Mouse (Mus musculus) heart, adult 2 months (tissue): ENCODE results near the gene Gmds. TPM values are rescaled to one million over a fixed set of nuclear protein-coding genes. Genes with fewer than 3 reads are reported as not detected.

Source experiments
- DNase-seq, 2 experiments: peaks; one replicate each; pipeline ENCODE4 v3.0.0; 2021
- H3K27ac ChIP-seq: fragments of 200-600 bp; 2 replicates; pipeline ENCODE4 v1.8.1; 2022
- H3K27me3 ChIP-seq: fragments of 200-500 bp; 2 replicates; pipeline ENCODE4 v1.6.1; 2012; ENCODE audit warnings: mild to moderate bottlenecking, low read length, inconsistent platforms, mixed read lengths; ENCODE audit not compliant: control insufficient read depth, insufficient read depth
- H3K36me3 ChIP-seq: fragments of 200-500 bp; 2 replicates; pipeline ENCODE4 v1.6.1; 2012; ENCODE audit warnings: low read length, inconsistent platforms; ENCODE audit not compliant: control insufficient read depth, insufficient read depth
- H3K4me1 ChIP-seq: fragments of 200-500 bp; 2 replicates; pipeline ENCODE4 v1.6.1; 2011; ENCODE audit warnings: low read length; ENCODE audit not compliant: control insufficient read depth, insufficient read depth
- H3K4me3 ChIP-seq: fragments of 200-600 bp; 2 replicates; pipeline ENCODE4 v1.8.1; 2022
- H3K79me2 ChIP-seq: fragments of 200-500 bp; replicated peaks from 2 replicates; pipeline ENCODE4 v1.6.1; 2012; ENCODE audit warnings: mild to moderate bottlenecking, inconsistent platforms, low read length, moderate library complexity, mixed read lengths; ENCODE audit not compliant: control insufficient read depth, insufficient read depth
- H3K9ac ChIP-seq: fragments of 200-500 bp; 2 replicates; pipeline ENCODE4 v1.6.1; 2012; ENCODE audit warnings: low read depth, mild to moderate bottlenecking, control low read depth, inconsistent platforms, low read length, mixed read lengths
- CTCF ChIP-seq: fragments of 200-600 bp; IDR thresholded peaks from 2 replicates; pipeline ENCODE4 v1.8.1; 2022; ENCODE audit warnings: antibody characterized with exemption, mild to moderate bottlenecking, moderate library complexity
- EP300 ChIP-seq: fragments of 200-500 bp; IDR thresholded peaks from 2 replicates; pipeline ENCODE4 v1.6.1; 2011; ENCODE audit warnings: low read depth, low read length, control low read depth; ENCODE audit not compliant: insufficient read depth
- POLR2A ChIP-seq: fragments of 200-500 bp; IDR thresholded peaks from 2 replicates; pipeline ENCODE4 v1.6.1; 2011; ENCODE audit warnings: mild to moderate bottlenecking, low read depth, low read length, control low read depth; ENCODE audit not compliant: insufficient read depth
- WGBS: fragments of 180-500 bp; shearing (Covaris S2); methylation state at CpG from one replicate; pipeline ENCODE4 v1.1.7; 2018; 5-methylcytosine and 5-hydroxymethylcytosine counted together
- intact Hi-C: fragments of 180-260 bp; cut with DNase I; formaldehyde crosslinking; loops from one replicate; pipeline ENCODE4 v1.15.1; 2025
- polyA plus RNA-seq: library from polyadenylated mRNA; depleted of rRNA; stranded (reverse); fragments of >200 nt; gene quantifications from 2 replicates; pipeline ENCODE4 v1.2.3, GENCODE M21; 2012
- total RNA-seq, 2 experiments: library from RNA; stranded (reverse); gene quantifications; 2 replicates each; pipeline ENCODE4 v1.2.3; 2021

Gene Gmds
- total and polyA plus RNA-seq, 3 experiments = 4.2 to 6.0 (median 5.2) TPM

GRCm38 (mm10) chr13:31811542-31812021 lies 527.0 kb downstream of the Gmds start:
- no peaks in the 10 kb centered on the region for H3K4me1 ChIP-seq
- H3K27ac ChIP-seq = peak overlapping the region; percentile 65
- peak overlapping the region; percentile 79 for H3K9ac ChIP-seq
- TF ChIP-seq EP300 (no peak), POLR2A (no peak), CTCF (no peak)
- H3K27me3 ChIP-seq = peaks cover 18% of the 10 kb centered on the region
- DNase-seq = peak in 1 of 2 experiments; percentile 58
- H3K36me3 ChIP-seq = no peaks in the 10 kb centered on the region
- H3K79me2 ChIP-seq = no peaks in the 10 kb centered on the region; the same call in 1 of the 2 replicates
- peak overlapping the region; percentile 36 for H3K4me3 ChIP-seq
- intact Hi-C loops = no loop called here
- 32% methylated on average over 44 of the region's 44 CpGs for WGBS

DNA sequence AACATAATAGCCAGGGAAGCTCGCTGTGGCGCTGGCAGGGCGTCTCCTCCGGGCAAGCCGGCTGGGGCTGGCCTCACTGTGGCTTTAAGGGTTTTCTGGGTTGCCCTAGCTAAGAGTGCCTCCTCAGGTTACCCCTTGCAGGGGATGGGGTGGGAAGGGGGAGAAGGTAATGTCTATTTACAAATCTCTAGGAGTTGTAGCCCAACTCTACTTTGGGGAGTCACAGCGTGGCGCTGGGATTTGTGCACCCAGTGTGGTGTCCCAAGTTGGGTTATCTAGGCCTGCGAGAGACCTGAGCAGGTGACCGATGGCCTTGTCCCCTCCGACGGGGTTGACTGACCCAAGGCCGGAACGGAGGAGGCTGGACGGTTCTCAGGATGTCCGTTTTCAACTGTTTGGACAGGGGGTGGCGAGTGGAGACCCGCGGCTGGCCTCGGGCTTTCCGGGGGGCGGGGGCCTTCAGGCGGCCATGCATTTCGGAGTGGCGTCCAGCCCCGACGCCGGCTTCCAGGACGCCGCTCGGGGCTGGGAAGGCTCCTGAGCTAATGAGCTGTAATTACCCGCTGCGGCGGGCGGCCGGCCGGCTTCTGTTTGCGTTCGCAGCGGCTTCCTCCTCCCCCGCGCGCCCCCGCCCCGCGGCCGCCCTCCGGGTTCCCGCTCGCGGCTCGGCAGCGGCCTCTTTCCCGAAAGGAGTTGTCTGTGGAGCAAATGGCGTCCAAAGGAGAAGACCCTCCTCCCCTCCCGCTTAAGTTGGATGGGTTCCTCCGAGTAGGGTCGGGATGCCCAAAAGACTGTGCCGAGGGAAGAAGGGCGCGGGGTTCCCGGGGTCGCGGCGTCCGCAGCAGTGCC lies 527.6 kb downstream of the Gmds start:
- Histone ChIP-seq H3K27ac (peak overlapping the region; percentile 65), H3K36me3 (no peaks in the 10 kb centered on the region), H3K27me3 (peaks cover 18% of the 10 kb centered on the region), H3K4me3 (peak overlapping the region; percentile 36), H3K79me2 (no peaks in the 10 kb centered on the region; the same call in 1 of the 2 replicates), H3K9ac (peak overlapping the region; percentile 79), H3K4me1 (peaks cover 2% of the 10 kb centered on the region; the same call in 1 of the 2 replicates)
- peak; percentile 39 to 62 for DNase-seq
- intact Hi-C loops = no loop called here
- TF ChIP-seq EP300 = no peak
- no peak for TF ChIP-seq CTCF
- TF ChIP-seq POLR2A = no peak
- WGBS = 4% methylated on average over 64 of the region's 65 CpGs

DNA sequence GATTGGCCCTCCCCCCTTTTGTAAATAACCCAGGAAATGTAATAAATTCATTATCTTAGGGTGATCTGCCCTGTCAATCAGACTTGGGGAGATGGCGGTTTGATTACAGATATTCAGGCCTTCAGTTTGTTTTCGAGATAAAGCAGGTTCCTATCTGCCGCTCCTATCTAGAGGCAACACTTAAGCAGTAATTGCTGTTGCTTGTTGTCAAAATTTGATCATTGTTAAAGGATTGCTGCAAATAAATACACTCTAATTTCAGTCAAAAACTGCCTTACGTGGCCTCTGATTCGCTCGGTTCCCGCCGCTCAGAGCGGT lies 528.2 kb downstream of the Gmds start:
- Histone ChIP-seq H3K79me2 (no peaks in the 10 kb centered on the region; the same call in 1 of the 2 replicates), H3K36me3 (no peaks in the 10 kb centered on the region), H3K27me3 (peaks cover 18% of the 10 kb centered on the region), H3K4me1 (peaks cover 2% of the 10 kb centered on the region; the same call in 1 of the 2 replicates), H3K27ac (peak overlapping the region; percentile 65), H3K9ac (peak overlapping the region; percentile 79), H3K4me3 (peak overlapping the region; percentile 36)
- TF ChIP-seq CTCF = no peak
- TF ChIP-seq EP300 = no peak
- TF ChIP-seq POLR2A = no peak
- intact Hi-C loops = no loop called here
- 23% methylated on average over 9 of the region's 9 CpGs for WGBS
- DNase-seq = no peak

DNA sequence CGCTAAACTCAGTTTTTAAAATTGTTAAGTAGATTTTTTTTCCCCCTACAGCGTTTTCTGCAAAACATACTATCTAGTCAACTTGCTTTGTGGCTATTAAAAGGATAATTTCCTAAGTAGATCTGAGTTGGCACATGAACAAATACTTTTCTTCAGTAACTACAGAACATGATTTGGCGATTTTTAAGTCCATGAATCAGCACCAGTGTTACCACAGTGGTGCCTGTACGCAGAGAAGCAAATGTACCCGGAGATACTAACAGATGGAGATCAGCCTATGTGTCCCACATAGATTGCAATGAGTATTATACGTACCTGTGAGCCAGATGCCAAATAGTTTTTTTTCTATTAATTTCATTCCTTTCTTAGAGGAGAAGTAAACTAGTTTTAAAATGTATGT lies 528.8 kb downstream of the Gmds start:
- intact Hi-C loops = loop anchor here (5.0 to 10.0 kb wide), 2 partner anchors 208 to 995 kb away; partner anchors contain the start of genes D930007J09Rik and Wrnip1
- H3K27me3 ChIP-seq = peaks cover 18% of the 10 kb centered on the region
- WGBS = 36% methylated on average over 6 of the region's 6 CpGs

GRCm38 (mm10) chr13:31808804-31809420 lies 529.6 kb downstream of the Gmds start:
- no peaks in the 10 kb centered on the region for H3K36me3 ChIP-seq
- H3K27me3 ChIP-seq = peaks cover 18% of the 10 kb centered on the region
- intact Hi-C loops = loop anchor here (5.0 to 10.0 kb wide), 2 partner anchors 208 to 996 kb away; partner anchors contain the start of genes D930007J09Rik and Wrnip1
- H3K79me2 ChIP-seq = no peaks in the 10 kb centered on the region; the same call in 1 of the 2 replicates
- TF ChIP-seq CTCF = no peak
- TF ChIP-seq EP300 = no peak
- TF ChIP-seq POLR2A = no peak
- peak overlapping the region; percentile 95 for H3K9ac ChIP-seq
- DNase-seq = no peak
- peak overlapping the region; percentile 80 for H3K27ac ChIP-seq
- WGBS = 23% methylated on average over 16 of the region's 16 CpGs
- H3K4me1 ChIP-seq = peaks cover 2% of the 10 kb centered on the region; the same call in 1 of the 2 replicates
- H3K4me3 ChIP-seq = peak overlapping the region; percentile 54

More for the DNA sequence above, 528.8 kb downstream of the Gmds start:
- no peak for DNase-seq
- H3K27ac ChIP-seq = peak overlapping the region; percentile 12; the same call in 1 of the 2 replicates
- no peak for TF ChIP-seq POLR2A
- TF ChIP-seq CTCF = no peak
- TF ChIP-seq EP300 = no peak
- no peaks in the 10 kb centered on the region; the same call in 1 of the 2 replicates for H3K79me2 ChIP-seq
- no peak overlapping the region for H3K9ac ChIP-seq
- peaks cover 2% of the 10 kb centered on the region; the same call in 1 of the 2 replicates for H3K4me1 ChIP-seq
- no peaks in the 10 kb centered on the region for H3K36me3 ChIP-seq
- peak overlapping the region; percentile 54 for H3K4me3 ChIP-seq
